Mouse (Mus musculus) neural tube, embryonic 12.5 days (tissue): ENCODE results near the gene Serpind1. TPM values are rescaled to one million over a fixed set of nuclear protein-coding genes. Genes with fewer than 3 reads are reported as not detected.

Source experiments
- ATAC-seq: fragments of 200-750 bp; cut with Nextera tagmentation; 2 replicates; pipeline ENCODE4 v1.8.0; 2017; ENCODE audit warnings: low read depth, mild to moderate bottlenecking, moderate TSS enrichment, moderate library complexity; ENCODE audit not compliant: low FRiP score
- H3K27ac ChIP-seq: fragments of 300-500 bp; sonication (generic); 2 replicates; pipeline ENCODE4 v1.5.1; 2016
- H3K27me3 ChIP-seq: fragments of 300-500 bp; sonication (generic); replicated peaks from 2 replicates; pipeline ENCODE4 v1.6.1; 2016; ENCODE audit warnings: mild to moderate bottlenecking
- H3K36me3 ChIP-seq: fragments of 300-500 bp; sonication (generic); 2 replicates; pipeline ENCODE4 v1.6.1; 2016; ENCODE audit warnings: mild to moderate bottlenecking
- H3K4me1 ChIP-seq: fragments of 300-500 bp; sonication (generic); 2 replicates; pipeline ENCODE4 v1.6.1; 2016
- H3K4me2 ChIP-seq: fragments of 300-500 bp; sonication (generic); replicated peaks from 2 replicates; pipeline ENCODE4 v1.6.1; 2016; ENCODE audit warnings: mild to moderate bottlenecking
- H3K4me3 ChIP-seq: fragments of 300-500 bp; sonication (generic); 2 replicates; pipeline ENCODE4 v1.5.1; 2016
- H3K9ac ChIP-seq: fragments of 300-500 bp; sonication (generic); 2 replicates; pipeline ENCODE4 v1.6.1; 2016; ENCODE audit warnings: mild to moderate bottlenecking
- H3K9me3 ChIP-seq: fragments of 300-500 bp; sonication (generic); 2 replicates; pipeline ENCODE4 v1.6.1; 2016; ENCODE audit warnings: mild to moderate bottlenecking
- WGBS: fragments of 180-500 bp; shearing (Covaris S2); methylation state at CpG from one replicate; pipeline ENCODE4 v1.1.7; 2016; 5-methylcytosine and 5-hydroxymethylcytosine counted together
- polyA plus RNA-seq: library from polyadenylated mRNA; unstranded; fragments of >200 nt; fragmentation: Nextera tagmentation; extraction: Ambion mirVana; gene quantifications from 2 replicates; pipeline ENCODE4 v1.2.1, GENCODE M21; 2016

Serpind1 gene
- polyA plus RNA-seq, 1 experiment from 2014 or later: 0.35 TPM

- Histone ChIP-seq H3K9me3 (no peaks in the 10 kb centered on the region), H3K4me1 (no peaks in the 10 kb centered on the region), H3K4me2 (no peak overlapping the region), H3K4me3 (no peak overlapping the region), H3K9ac (no peak overlapping the region), H3K36me3 (peaks cover 25% of the 10 kb centered on the region), H3K27me3 (no peaks in the 10 kb centered on the region), H3K27ac (no peak overlapping the region)
- no peak for ATAC-seq
- 98% methylated on average over 4 of the region's 4 CpGs for WGBS
Observed at GRCm38 (mm10) chr16:17382306-17382705, 51.1 kb downstream of the Serpind1 start.

GRCm38 (mm10) chr16:17383594-17384326 is 52.6 kb downstream of the Serpind1 start:
- Histone ChIP-seq H3K36me3 (peaks cover 25% of the 10 kb centered on the region), H3K4me1 (no peaks in the 10 kb centered on the region), H3K4me3 (no peak overlapping the region), H3K27me3 (no peaks in the 10 kb centered on the region), H3K9ac (no peak overlapping the region), H3K27ac (no peak overlapping the region), H3K4me2 (no peak overlapping the region), H3K9me3 (no peaks in the 10 kb centered on the region)
- no peak for ATAC-seq
- WGBS: 84% methylated on average over 2 of the region's 2 CpGs

- Histone ChIP-seq H3K27me3 (no peaks in the 10 kb centered on the region), H3K36me3 (peaks cover 9% of the 10 kb centered on the region; the same call in 1 of the 2 replicates), H3K9ac (no peak overlapping the region), H3K4me2 (no peak overlapping the region), H3K4me1 (no peaks in the 10 kb centered on the region), H3K4me3 (no peak overlapping the region), H3K9me3 (no peaks in the 10 kb centered on the region), H3K27ac (no peak overlapping the region)
- ATAC-seq: no peak
- WGBS: 83% methylated on average over 4 of the region's 4 CpGs
Observed at GRCm38 (mm10) chr16:17392784-17393183, 61.6 kb downstream of the Serpind1 start.

Other genes with a start within 250 kb of the Serpind1 start
- gene Ppil2, start 220.1 kb upstream of the Serpind1 start, polyA plus RNA-seq: 159 and 161 TPM in 2 replicates
- 66.0 and 66.3 TPM in 2 replicates for gene 2610318N02Rik, start 206.2 kb upstream of the Serpind1 start, polyA plus RNA-seq
- gene Sdf2l1, start 199.0 kb upstream of the Serpind1 start, polyA plus RNA-seq: 61.5 and 79.9 TPM in 2 replicates
- gene Ydjc, start 186.8 kb upstream of the Serpind1 start, polyA plus RNA-seq: 21.4 and 23.0 TPM in 2 replicates
- 1.4 and 1.5 TPM in 2 replicates for gene Ccdc116, start 184.1 kb upstream of the Serpind1 start, polyA plus RNA-seq
- gene Ube2l3, start 128.7 kb upstream of the Serpind1 start, polyA plus RNA-seq: 342 and 364 TPM in 2 replicates
- 1.8 and 2.1 TPM in 2 replicates for gene Rimbp3, start 122.8 kb upstream of the Serpind1 start, polyA plus RNA-seq
- 11.7 and 12.4 TPM in 2 replicates for gene Hic2, start 97.8 kb upstream of the Serpind1 start, polyA plus RNA-seq
- gene Tmem191c, start 55.3 kb upstream of the Serpind1 start, polyA plus RNA-seq: 22.8 and 23.1 TPM in 2 replicates
- 18.1 and 19.8 TPM in 2 replicates for gene Snap29, start 74.6 kb downstream of the Serpind1 start, polyA plus RNA-seq
- gene Pi4ka, start 74.9 kb downstream of the Serpind1 start, polyA plus RNA-seq: 56.2 and 61.8 TPM in 2 replicates
- gene Crkl, start 120.6 kb downstream of the Serpind1 start, polyA plus RNA-seq: 91.0 and 102 TPM in 2 replicates
- gene Aifm3, start 158.2 kb downstream of the Serpind1 start, polyA plus RNA-seq: 1.1 and 3.2 TPM in 2 replicates
- gene Lztr1, start 177.3 kb downstream of the Serpind1 start, polyA plus RNA-seq: 116 and 135 TPM in 2 replicates
- gene Thap7, start 199.8 kb downstream of the Serpind1 start, polyA plus RNA-seq: 62.7 and 71.0 TPM in 2 replicates
- gene Lrrc74b, start 229.9 kb downstream of the Serpind1 start, polyA plus RNA-seq: 0.24 TPM in 2 replicates
- 0.75 and 0.96 TPM in 2 replicates for gene P2rx6, start 230.5 kb downstream of the Serpind1 start, polyA plus RNA-seq